Mouse (Mus musculus): ENCODE measurements around the gene Rnft2.

- no peak for TF ChIP-seq CTCF (IDR thresholded peaks at IDR 0.05; ENCODE audit: borderline replicate concordance, insufficient read depth, low read depth, low read length)
- peak; percentile 83 for TF ChIP-seq POLR2A (IDR thresholded peaks at IDR 0.05; ENCODE audit: borderline replicate concordance, insufficient read depth, low read length)
Observed at GRCm38 (mm10) chr5:118244606-118245443, at the start of gene Rnft2, which contains the start of gene 2410131K14Rik.

All from cerebellum, adult 2 months (tissue).